Mouse (Mus musculus): ENCODE measurements around the gene Epha8. TPM values are rescaled to one million over a fixed set of nuclear protein-coding genes. Genes with fewer than 3 reads are reported as not detected.

The Epha8 gene
- polyA plus RNA-seq, 1 experiment from 2014 or later = 0.21 TPM

DNA sequence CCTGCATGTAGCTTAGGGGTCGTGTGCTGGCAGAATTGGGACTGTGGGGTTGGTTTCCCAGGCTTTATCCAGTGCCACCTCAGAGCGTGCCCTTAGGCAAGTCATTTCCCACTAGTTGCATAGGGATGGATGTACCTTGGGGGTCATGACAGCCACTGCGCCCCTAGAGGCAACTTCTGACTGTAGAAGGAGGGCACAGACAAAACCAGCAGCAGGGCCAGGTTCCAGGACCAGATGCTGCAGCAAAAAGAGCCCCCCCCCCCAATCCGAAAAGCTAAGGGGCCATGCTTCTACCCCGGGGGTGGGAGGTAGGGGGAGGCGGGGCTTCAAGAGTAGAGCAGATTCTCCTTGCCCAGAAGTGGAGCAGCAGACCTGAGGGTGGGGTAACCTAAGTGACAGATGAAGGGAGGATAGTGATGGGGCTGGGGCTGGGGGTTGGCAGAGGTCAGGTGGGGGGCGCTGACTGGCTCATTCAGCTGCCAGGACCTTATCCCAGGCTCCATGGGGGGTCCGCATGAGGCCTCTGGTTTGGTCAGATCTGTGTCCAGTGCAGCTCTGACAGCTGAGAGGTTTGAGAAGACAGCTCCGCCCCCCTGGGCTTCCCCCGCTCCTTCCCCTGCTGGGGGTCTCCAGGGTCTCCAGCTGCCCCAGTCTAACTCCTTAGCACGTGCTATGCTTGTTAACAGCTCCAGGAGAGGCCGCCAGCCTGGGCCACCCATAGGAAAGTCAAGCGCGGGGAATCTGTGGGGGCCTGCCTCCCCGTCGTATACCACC is 13.1 kb upstream of the Epha8 start:
- 47% methylated on average over 16 of the region's 16 CpGs for WGBS
- no peak overlapping the region for H3K4me2 ChIP-seq
- H3K4me3 ChIP-seq (replicated peaks) = no peak overlapping the region
- peaks cover 19% of the 10 kb centered on the region for H3K4me1 ChIP-seq
- H3K9ac ChIP-seq = no peak overlapping the region
- H3K9me3 ChIP-seq (replicated peaks) = no peaks in the 10 kb centered on the region
- H3K27ac ChIP-seq = no peak overlapping the region
- H3K36me3 ChIP-seq = no peaks in the 10 kb centered on the region
- ATAC-seq (replicated peaks; ENCODE audit: low FRiP score) = no peak
- peaks cover 93% of the 10 kb centered on the region for H3K27me3 ChIP-seq

DNA sequence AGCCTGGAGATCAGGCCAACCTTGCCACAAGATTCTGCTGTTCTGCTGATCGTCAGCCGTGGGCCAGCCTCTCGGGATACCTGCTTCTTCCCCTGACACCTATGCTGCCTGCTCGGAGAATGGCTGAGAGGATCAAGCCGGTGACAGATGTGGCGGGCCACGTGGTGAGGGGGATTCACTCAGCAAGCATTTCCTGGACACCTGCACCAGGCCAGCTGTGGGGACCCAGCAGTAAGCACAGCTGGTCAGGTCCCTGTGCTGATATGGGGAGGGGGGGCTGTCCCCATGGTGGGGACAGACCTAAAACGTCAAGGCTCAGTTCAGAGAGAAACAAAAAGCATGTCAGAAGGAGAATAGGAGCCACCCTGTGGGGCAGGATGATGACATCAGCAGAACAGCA is 12.5 kb upstream of the Epha8 start:
- Histone ChIP-seq H3K4me2 (no peak overlapping the region), H3K27ac (no peak overlapping the region), H3K9ac (no peak overlapping the region), H3K4me3 (replicated peaks) (no peak overlapping the region), H3K4me1 (peaks cover 19% of the 10 kb centered on the region), H3K36me3 (no peaks in the 10 kb centered on the region), H3K9me3 (replicated peaks) (no peaks in the 10 kb centered on the region), H3K27me3 (peaks cover 97% of the 10 kb centered on the region)
- no peak for ATAC-seq (replicated peaks; ENCODE audit: low FRiP score)
- WGBS = 65% methylated on average over 8 of the region's 8 CpGs

DNA sequence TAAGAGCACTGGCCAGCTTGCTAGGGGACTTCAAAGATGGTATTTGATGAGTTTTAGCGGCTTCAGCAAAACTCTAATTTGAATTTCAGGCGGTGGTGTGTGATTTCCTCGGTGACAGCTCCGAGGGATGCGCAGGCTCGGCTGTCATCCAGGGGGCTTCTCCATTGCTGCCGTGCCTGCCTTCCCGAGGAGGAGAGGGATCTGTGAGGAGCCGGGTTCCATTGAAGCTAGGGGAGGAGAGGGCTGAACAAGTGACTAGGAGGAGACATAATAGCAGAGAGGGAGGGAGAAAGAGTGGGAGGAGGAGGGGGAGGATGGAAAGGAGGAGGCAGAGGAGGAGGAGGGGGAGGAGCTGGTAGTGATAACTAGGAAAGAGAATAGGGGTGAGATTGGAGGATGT is 10.9 kb upstream of the Epha8 start:
- peaks cover 19% of the 10 kb centered on the region for H3K4me1 ChIP-seq
- no peak overlapping the region for H3K27ac ChIP-seq
- no peaks in the 10 kb centered on the region for H3K9me3 ChIP-seq (replicated peaks)
- no peak overlapping the region for H3K9ac ChIP-seq
- H3K4me3 ChIP-seq (replicated peaks) = no peak overlapping the region
- no peak overlapping the region for H3K4me2 ChIP-seq
- 14% methylated on average over 9 of the region's 9 CpGs for WGBS
- no peaks in the 10 kb centered on the region for H3K36me3 ChIP-seq
- H3K27me3 ChIP-seq = peaks cover 97% of the 10 kb centered on the region
- no peak for ATAC-seq (replicated peaks; ENCODE audit: low FRiP score)

DNA sequence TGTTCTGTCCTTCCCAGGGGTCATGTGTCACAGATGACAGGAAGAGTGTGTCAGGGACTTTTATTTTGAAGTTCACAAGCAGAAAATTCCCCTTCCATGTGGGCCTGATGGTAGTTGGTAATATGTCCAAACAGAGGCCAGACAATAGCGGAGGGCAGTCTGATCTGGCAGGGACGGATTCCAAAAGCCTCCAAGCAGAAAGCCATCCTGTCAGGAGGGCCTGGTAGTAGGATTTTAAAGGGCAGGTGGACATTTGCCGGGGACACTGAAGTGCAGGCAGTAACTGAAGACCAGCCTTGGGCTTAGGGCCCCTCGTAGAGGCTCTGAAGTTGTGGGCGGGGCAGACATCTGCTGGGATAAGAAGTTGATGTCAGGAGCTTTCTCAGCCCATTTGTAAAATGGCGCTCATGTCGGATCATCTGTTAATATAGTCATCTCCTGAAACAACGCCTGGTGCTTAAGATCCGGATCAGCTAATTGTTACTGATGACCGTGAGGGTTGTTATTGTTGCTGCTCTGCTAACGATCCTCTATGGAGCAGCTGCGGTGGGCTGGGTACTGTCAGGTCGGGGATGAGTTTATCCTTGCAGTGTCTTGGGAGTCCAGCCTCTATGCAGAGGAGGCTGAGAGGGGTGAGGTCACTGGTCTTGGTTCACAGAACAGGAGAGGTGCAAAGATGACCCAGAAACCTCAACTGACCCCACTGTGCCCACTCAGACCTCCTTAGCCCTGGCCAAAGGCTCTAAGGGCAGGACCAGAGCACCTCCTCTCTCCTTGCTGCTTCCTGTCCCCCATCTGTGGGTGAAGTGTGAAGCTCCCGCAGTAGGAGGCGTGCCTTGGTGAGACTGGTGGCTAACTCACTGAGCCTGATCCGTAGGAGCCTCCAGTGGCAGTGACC is 10.1 kb upstream of the Epha8 start:
- no peak overlapping the region for H3K27ac ChIP-seq
- WGBS = 23% methylated on average over 16 of the region's 16 CpGs
- peaks cover 92% of the 10 kb centered on the region for H3K27me3 ChIP-seq
- H3K4me3 ChIP-seq (replicated peaks) = no peak overlapping the region
- no peaks in the 10 kb centered on the region for H3K9me3 ChIP-seq (replicated peaks)
- H3K4me2 ChIP-seq = no peak overlapping the region
- peaks cover 24% of the 10 kb centered on the region for H3K4me1 ChIP-seq
- no peaks in the 10 kb centered on the region for H3K36me3 ChIP-seq
- H3K9ac ChIP-seq = no peak overlapping the region
- ATAC-seq (replicated peaks; ENCODE audit: low FRiP score) = no peak

DNA sequence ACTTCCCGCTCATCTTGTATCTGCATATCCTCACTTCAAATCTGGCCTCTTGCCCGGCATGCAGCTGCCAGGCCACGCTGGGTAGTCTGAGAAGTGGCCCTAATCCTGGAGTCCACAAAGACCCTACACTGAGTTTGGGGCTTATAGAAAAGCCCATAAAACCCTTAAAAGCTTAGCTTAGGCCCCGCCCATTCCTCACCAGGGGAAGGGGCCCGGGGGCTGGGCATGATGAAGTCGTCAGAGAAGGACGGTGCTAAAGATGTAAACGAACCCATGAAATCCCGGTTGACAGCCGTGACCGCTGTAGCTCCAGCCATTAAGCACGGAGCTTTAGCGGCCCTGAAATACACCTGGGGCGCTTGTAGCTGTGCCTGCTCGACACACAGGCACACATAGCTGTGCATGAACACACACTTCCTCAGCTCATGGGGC is 8.4 kb upstream of the Epha8 start:
- H3K9ac ChIP-seq = no peak overlapping the region
- no peaks in the 10 kb centered on the region for H3K9me3 ChIP-seq (replicated peaks)
- no peak for ATAC-seq (replicated peaks; ENCODE audit: low FRiP score)
- H3K4me3 ChIP-seq (replicated peaks) = no peak overlapping the region
- peaks cover 89% of the 10 kb centered on the region for H3K27me3 ChIP-seq
- 25% methylated on average over 15 of the region's 15 CpGs for WGBS
- H3K36me3 ChIP-seq = no peaks in the 10 kb centered on the region
- H3K4me1 ChIP-seq = peaks cover 39% of the 10 kb centered on the region
- H3K4me2 ChIP-seq = no peak overlapping the region
- no peak overlapping the region for H3K27ac ChIP-seq

DNA sequence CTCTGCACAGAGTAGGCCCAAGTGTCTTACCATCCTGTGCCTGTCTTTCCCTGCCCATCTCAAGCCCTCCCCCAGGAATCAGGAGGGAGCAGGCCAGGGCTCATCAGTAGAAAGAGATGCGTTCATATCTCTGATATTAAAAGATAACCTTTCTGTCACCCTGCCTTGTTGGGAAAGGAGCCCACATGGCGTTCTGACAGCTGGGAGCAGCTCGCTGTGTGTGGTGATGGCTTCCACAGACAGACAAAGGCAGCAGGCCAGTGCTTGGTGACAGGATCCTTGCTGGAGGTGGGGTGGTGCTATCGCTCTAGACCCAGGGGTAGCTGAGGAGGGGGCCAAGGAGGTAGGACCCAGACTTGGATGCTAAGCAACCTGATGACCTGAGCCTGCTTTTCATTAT is 5.8 kb upstream of the Epha8 start:
- WGBS = 55% methylated on average over 4 of the region's 4 CpGs
- Histone ChIP-seq H3K36me3 (no peaks in the 10 kb centered on the region), H3K27me3 (peaks cover 89% of the 10 kb centered on the region), H3K27ac (no peak overlapping the region), H3K4me2 (no peak overlapping the region), H3K9me3 (replicated peaks) (no peaks in the 10 kb centered on the region), H3K4me3 (replicated peaks) (no peak overlapping the region), H3K9ac (no peak overlapping the region), H3K4me1 (peaks cover 35% of the 10 kb centered on the region)
- ATAC-seq (replicated peaks; ENCODE audit: low FRiP score) = no peak

DNA sequence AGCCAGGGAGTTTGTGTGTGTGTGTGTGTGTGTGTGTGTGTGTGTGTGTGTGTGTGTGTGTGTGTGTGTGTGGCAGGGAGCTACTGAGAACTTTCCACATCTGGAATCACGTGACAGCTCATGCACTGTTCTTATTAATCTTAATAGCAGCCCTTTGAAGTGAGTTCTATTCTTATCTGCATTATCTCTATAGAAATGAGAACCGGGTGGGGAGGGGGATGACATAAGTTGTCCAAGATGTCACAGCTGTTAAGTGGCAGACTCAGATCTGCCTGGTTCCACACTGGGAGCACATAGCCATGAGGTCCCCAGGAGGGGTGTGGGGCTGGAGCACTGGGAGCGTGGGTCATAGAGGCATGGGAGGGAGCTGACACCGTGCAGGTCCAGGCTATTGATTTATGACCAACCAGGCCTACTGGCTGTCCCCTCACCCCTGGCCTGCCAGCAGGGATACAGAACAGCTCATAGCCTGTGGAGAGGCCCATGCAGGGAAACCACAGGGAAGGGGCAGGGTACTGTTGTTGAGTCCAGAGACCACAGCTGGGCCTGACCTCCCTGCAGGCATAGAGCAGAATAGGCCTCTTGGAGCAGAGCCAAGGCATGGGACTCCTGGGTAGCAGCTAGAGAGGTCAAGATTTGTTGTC is 5.1 kb upstream of the Epha8 start:
- peak; percentile 66; the same call in 1 of the 2 replicates for ATAC-seq (replicated peaks; ENCODE audit: low FRiP score)
- Histone ChIP-seq H3K9ac (no peak overlapping the region), H3K27me3 (peaks cover 89% of the 10 kb centered on the region), H3K4me2 (no peak overlapping the region), H3K4me3 (replicated peaks) (no peak overlapping the region), H3K36me3 (no peaks in the 10 kb centered on the region), H3K4me1 (peaks cover 35% of the 10 kb centered on the region), H3K9me3 (replicated peaks) (no peaks in the 10 kb centered on the region), H3K27ac (no peak overlapping the region)
- 17% methylated on average over 4 of the region's 4 CpGs for WGBS

DNA sequence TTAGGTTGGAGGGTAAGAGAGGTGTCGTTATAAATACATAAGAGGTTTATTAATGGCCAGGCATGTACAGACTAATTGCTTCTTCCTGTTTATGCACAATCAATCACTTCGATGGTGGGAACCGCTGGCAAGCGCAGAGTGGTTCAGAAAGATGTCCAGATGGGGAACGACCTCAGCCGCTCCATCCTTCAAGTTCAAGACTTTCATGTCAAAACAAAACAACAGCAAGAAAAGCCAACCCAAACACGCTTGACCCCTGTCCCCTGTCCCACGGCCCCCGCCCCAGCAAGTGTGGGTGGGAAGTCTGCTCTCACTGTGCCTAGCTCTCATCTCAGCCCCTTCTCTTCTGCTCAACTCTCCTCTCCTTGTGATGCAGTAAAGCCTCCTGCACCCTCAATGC is 4.0 kb upstream of the Epha8 start:
- Histone ChIP-seq H3K27me3 (peaks cover 89% of the 10 kb centered on the region), H3K9me3 (replicated peaks) (no peaks in the 10 kb centered on the region), H3K36me3 (no peaks in the 10 kb centered on the region), H3K4me2 (no peak overlapping the region), H3K4me3 (replicated peaks) (no peak overlapping the region), H3K27ac (no peak overlapping the region), H3K9ac (no peak overlapping the region), H3K4me1 (peaks cover 40% of the 10 kb centered on the region)
- 22% methylated on average over 9 of the region's 9 CpGs for WGBS
- ATAC-seq (replicated peaks; ENCODE audit: low FRiP score) = no peak

DNA sequence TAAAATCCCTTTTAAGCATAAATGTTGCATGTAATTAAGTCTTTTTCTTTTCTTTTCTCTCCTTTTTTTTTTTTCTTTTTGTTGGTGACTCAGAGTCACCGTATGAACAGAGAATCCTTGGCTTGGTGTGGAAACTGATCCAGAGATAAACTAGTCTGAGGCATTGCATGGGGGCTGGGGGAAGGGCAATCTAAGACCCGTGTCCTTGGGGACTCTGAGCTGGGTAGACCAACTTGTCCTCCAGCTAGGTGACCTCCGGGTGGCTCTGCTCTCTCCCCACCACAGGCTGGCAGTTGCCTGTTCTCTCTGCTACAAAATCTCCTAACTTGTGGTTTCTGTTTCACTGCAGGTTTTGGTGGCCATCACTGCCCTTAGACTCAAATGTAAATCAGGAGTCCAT is 3.5 kb upstream of the Epha8 start:
- H3K9ac ChIP-seq = no peak overlapping the region
- no peak for ATAC-seq (replicated peaks; ENCODE audit: low FRiP score)
- H3K4me2 ChIP-seq = no peak overlapping the region
- H3K4me3 ChIP-seq (replicated peaks) = no peak overlapping the region
- H3K9me3 ChIP-seq (replicated peaks) = no peaks in the 10 kb centered on the region
- H3K27me3 ChIP-seq = peaks cover 89% of the 10 kb centered on the region
- H3K4me1 ChIP-seq = peaks cover 37% of the 10 kb centered on the region
- no peaks in the 10 kb centered on the region for H3K36me3 ChIP-seq
- H3K27ac ChIP-seq = no peak overlapping the region
- 35% methylated on average over 3 of the region's 3 CpGs for WGBS

DNA sequence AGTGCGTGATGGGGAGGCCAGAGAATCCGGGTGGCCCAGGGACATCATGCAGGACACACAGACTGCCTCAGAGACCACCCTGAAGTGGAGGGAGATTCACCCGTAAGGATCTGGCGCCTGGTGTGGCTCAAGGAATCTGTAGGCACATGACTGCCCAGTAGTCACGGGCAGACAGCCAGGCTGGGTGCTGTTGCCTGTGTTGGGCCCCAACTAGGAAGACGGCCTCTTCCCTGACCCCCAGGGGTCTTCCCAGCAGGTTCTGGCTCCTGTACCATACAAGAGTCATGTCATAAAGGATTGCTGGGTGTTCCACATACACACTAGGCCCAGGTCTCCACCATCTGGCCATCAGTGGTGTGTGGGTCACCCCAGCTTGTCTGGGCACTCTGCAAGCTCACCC is 2.1 kb downstream of the Epha8 start:
- 66% methylated on average over 6 of the region's 6 CpGs for WGBS
- Histone ChIP-seq H3K27me3 (peaks cover 92% of the 10 kb centered on the region), H3K4me1 (peaks cover 16% of the 10 kb centered on the region), H3K4me3 (replicated peaks) (no peak overlapping the region), H3K36me3 (no peaks in the 10 kb centered on the region), H3K4me2 (no peak overlapping the region), H3K9ac (no peak overlapping the region), H3K9me3 (replicated peaks) (no peaks in the 10 kb centered on the region), H3K27ac (no peak overlapping the region)
- no peak for ATAC-seq (replicated peaks; ENCODE audit: low FRiP score)

DNA sequence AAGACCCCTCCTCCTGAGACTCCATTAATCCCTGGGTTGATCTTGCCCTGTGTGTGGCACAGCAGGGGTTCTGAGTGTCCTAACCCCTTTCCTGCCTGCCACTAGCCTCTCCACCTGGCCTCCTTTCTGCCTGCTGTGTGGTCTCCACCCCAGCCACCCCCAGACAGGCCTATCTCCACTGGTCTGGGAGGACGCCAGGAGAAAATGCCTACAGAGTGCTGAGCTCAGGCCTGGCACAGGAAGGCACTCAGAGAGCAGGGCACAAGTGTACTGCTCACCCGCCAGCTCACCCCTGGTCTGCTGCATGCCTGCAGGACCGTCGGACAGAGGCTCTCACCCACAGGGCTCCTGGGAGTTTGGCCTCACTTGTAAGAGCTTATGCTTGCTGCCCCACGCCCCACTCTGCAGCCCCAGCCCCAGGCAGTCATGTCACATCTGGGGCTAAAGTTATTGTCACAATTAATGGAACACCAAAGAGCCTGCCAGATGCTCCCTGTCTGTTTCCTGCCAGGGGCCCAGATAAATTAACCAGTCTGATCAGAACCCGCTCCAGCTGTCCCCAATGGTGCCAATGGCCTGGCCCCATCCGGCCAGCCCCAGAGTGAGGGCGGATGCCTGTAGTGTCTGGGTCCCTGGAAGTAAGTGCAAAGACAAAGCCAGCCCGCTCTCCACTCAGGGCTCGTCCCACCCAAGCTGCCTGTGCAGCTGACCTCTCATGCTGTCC is 7.2 kb downstream of the Epha8 start:
- H3K4me3 ChIP-seq (replicated peaks) = no peak overlapping the region
- no peak for ATAC-seq (replicated peaks; ENCODE audit: low FRiP score)
- peaks cover 18% of the 10 kb centered on the region for H3K4me1 ChIP-seq
- no peak overlapping the region for H3K9ac ChIP-seq
- 40% methylated on average over 10 of the region's 10 CpGs for WGBS
- no peaks in the 10 kb centered on the region for H3K36me3 ChIP-seq
- no peaks in the 10 kb centered on the region for H3K9me3 ChIP-seq (replicated peaks)
- no peak overlapping the region for H3K27ac ChIP-seq
- H3K27me3 ChIP-seq = peaks cover 80% of the 10 kb centered on the region
- H3K4me2 ChIP-seq = no peak overlapping the region

All from kidney, embryonic 15.5 days (tissue).